Mouse (Mus musculus) C2C12 (cell line): ENCODE data around the gene Castor1. TPM values are rescaled to one million over a fixed set of nuclear protein-coding genes. Genes with fewer than 3 reads are reported as not detected.
A peak's percentile ranks its signal among the peaks of the same experiment; 100 is the strongest.

Source experiments
- H3K27me3 ChIP-seq: one replicate; pipeline ENCODE4 v1.6.1; 2011; ENCODE audit not compliant: control insufficient read depth, insufficient read depth, insufficient read length
- H3K36me3 ChIP-seq: one replicate; pipeline ENCODE4 v1.6.1; 2011; ENCODE audit not compliant: control insufficient read depth, insufficient read depth
- H3K4me3 ChIP-seq: one replicate; pipeline ENCODE4 v1.5.1; 2011; ENCODE audit warnings: mild to moderate bottlenecking, control low read depth; ENCODE audit not compliant: poor library complexity, insufficient read depth, severe bottlenecking
- H3K79me2 ChIP-seq: one replicate; pipeline ENCODE4 v1.6.1; 2011; ENCODE audit not compliant: control insufficient read depth, insufficient read depth
- H3K79me3 ChIP-seq: one replicate; pipeline ENCODE4 v1.6.1; 2011; ENCODE audit warnings: low read depth, control low read depth
- H3ac ChIP-seq: one replicate; pipeline ENCODE3; 2011; ENCODE audit warnings: low read depth; ENCODE audit not compliant: control insufficient read depth, insufficient read length
- CEBPB ChIP-seq: IDR thresholded peaks from one replicate; pipeline ENCODE4 v1.6.1; 2011; ENCODE audit warnings: low read depth, mild to moderate bottlenecking, control low read depth, moderate library complexity
- CTCF ChIP-seq: IDR thresholded peaks from one replicate; pipeline ENCODE4 v1.5.1; 2011; ENCODE audit not compliant: control insufficient read depth, insufficient read depth, insufficient read length
- FOSL1 ChIP-seq: IDR thresholded peaks from one replicate; pipeline ENCODE4 v1.8.0; 2011; ENCODE audit warnings: mild to moderate bottlenecking, low read length; ENCODE audit not compliant: poor library complexity, insufficient read depth, severe bottlenecking
- MAX ChIP-seq: IDR thresholded peaks from one replicate; pipeline ENCODE4 v1.6.1; 2011; ENCODE audit warnings: mild to moderate bottlenecking, control low read depth
- MYOD1 ChIP-seq: IDR thresholded peaks from one replicate; pipeline ENCODE4 v1.6.1; 2011; ENCODE audit warnings: low read depth; ENCODE audit not compliant: control insufficient read depth, insufficient read length
- MYOG ChIP-seq: IDR thresholded peaks from one replicate; pipeline ENCODE4 v1.6.1; 2011; ENCODE audit not compliant: control insufficient read depth, insufficient read length; ENCODE audit errors: extremely low read depth
- USF1 ChIP-seq: IDR thresholded peaks from one replicate; pipeline ENCODE4 v1.6.1; 2011; ENCODE audit warnings: low read depth, mild to moderate bottlenecking, control low read depth, moderate library complexity
- polyA plus RNA-seq: library from polyadenylated mRNA; unstranded; fragments of >200 nt; fragmentation: generic; extraction: Trizol; gene quantifications from one replicate; pipeline ENCODE4 v1.2.1, GENCODE M21; 2012; ENCODE audit warnings: missing spikeins

Castor1 gene
- polyA plus RNA-seq, 1 experiment: 1.5 TPM

DNA sequence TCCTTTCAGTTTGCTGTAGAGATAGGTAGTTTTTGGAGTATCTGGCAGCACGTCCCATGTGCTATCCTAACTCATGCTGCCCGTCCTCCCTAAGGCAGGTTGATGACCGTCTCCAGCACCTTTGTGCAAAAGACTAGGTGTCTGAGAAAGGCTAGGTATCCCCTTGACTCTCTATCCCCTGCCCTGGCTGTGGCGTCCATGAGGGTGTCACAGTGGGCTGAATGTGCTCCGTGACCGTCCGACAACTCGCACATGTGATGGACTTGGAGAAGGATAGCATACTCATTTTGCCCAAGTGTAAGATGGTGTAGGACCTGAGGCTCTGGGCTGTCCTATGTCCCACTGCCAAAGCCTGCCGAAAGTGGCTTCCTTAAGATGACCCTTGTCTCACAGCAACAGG is 10.4 kb upstream of the Castor1 start:
- TF ChIP-seq MYOD1 (no peak), FOSL1 (no peak), MAX (no peak), CEBPB (no peak), USF1 (no peak), MYOG (no peak), CTCF (no peak)
- Histone ChIP-seq H3K4me3 (no peak overlapping the region), H3ac (no peak overlapping the region), H3K27me3 (no peaks in the 10 kb centered on the region), H3K79me3 (no peaks in the 10 kb centered on the region), H3K79me2 (peaks cover 7% of the 10 kb centered on the region), H3K36me3 (peaks cover 39% of the 10 kb centered on the region)

DNA sequence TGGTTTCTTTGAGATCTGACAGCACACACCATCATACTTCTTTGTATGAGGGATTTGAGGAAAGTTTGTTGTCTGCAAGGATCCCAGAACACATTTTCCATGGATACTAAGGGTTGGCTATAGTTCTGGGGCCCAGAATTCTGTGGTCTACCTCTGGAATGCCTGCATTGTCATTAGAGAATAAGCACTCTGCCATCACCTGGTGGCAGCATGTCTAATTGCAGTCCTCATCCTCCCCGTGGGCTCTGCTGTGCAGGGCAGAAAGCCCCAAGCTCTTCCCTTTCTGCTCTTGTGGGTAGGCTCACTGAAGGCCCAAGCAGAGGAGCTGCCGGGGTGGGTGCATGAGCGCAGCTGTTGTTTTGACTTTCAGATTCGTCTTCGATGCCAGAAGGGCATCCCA is 8.5 kb upstream of the Castor1 start:
- Histone ChIP-seq H3ac (no peak overlapping the region), H3K79me3 (no peaks in the 10 kb centered on the region), H3K27me3 (no peaks in the 10 kb centered on the region), H3K79me2 (no peaks in the 10 kb centered on the region), H3K4me3 (no peak overlapping the region), H3K36me3 (peaks cover 53% of the 10 kb centered on the region)
- TF ChIP-seq MYOG (no peak), MAX (no peak), FOSL1 (no peak), MYOD1 (no peak), CTCF (peak; percentile 26), CEBPB (no peak), USF1 (no peak)

DNA sequence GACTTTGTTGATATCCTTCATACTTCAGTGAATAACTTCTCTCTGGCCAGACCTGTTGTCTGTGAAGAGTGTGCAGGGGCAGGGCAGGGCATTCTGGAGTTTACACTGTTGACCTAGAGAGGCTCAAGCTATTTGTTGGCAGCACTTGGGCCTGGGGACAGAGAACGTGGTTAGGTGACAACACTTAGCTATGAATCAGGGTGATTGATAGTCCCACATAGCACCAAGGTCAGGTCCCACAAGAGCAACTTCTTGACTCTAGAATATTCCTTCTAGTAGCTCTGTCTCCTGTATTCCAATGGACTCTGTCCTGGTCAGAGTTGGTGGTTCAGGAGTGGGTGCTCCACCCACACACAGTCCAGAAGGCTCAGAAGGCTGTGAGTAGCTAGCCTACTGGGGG is 7.2 kb upstream of the Castor1 start:
- H3K4me3 ChIP-seq: no peak overlapping the region
- H3K36me3 ChIP-seq: peaks cover 57% of the 10 kb centered on the region
- TF ChIP-seq MAX (no peak), USF1 (no peak), CEBPB (no peak), CTCF (no peak), FOSL1 (no peak), MYOD1 (no peak)
- no peaks in the 10 kb centered on the region for H3K27me3 ChIP-seq
- H3K79me2 ChIP-seq: no peaks in the 10 kb centered on the region
- no peaks in the 10 kb centered on the region for H3K79me3 ChIP-seq
- no peak overlapping the region for H3ac ChIP-seq

DNA sequence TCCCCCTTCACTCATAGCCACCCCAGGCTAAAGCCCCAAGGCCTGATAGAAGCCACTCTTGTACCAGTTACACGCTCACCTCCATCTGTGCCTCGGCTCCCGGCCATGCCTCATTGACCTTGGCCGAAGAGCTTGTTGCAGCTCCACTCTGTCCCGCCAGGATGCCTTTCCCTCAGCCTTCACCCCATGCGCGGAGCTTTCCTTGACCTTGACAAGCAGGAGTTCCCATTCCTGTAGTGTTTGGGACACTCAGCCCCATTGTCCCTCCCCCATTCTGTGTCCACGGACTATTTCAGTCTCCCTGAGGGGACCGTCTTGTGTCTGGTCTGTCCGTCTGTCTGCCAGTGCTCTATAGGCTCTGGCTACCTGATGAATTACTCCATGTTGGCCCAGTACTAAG is 4.9 kb upstream of the Castor1 start:
- H3ac ChIP-seq: no peak overlapping the region
- TF ChIP-seq USF1 (no peak), CTCF (no peak), FOSL1 (no peak), MAX (no peak), CEBPB (no peak), MYOD1 (no peak), MYOG (no peak)
- no peaks in the 10 kb centered on the region for H3K27me3 ChIP-seq
- H3K36me3 ChIP-seq: peaks cover 40% of the 10 kb centered on the region
- no peak overlapping the region for H3K4me3 ChIP-seq
- H3K79me2 ChIP-seq: no peaks in the 10 kb centered on the region
- no peaks in the 10 kb centered on the region for H3K79me3 ChIP-seq

DNA sequence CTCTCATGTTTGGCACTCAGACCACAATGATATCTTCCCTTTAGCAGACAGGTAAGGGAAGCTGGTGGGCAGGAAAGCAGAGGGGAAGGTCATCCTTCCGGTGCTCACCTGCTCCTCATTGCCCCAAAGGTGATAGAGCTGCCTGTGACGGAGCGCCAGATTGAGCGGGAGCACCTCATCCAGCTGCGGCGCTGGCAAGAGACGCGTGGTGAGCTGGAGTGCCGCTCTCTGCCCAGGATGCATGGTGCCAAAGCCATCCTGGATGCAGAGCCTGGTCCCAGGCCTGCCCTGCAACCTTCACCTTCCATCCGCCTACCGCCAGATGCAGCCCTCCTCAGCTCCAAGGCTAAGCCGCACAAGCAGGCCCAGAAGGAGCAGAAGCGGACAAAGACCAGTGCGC is 3.5 kb upstream of the Castor1 start:
- Histone ChIP-seq H3ac (no peak overlapping the region), H3K36me3 (peaks cover 31% of the 10 kb centered on the region), H3K27me3 (no peaks in the 10 kb centered on the region), H3K79me2 (no peaks in the 10 kb centered on the region), H3K79me3 (no peaks in the 10 kb centered on the region), H3K4me3 (no peak overlapping the region)
- TF ChIP-seq MYOG: no peak
- TF ChIP-seq USF1: no peak
- no peak for TF ChIP-seq FOSL1
- no peak for TF ChIP-seq MAX
- no peak for TF ChIP-seq MYOD1
- TF ChIP-seq CTCF: no peak
- no peak for TF ChIP-seq CEBPB

DNA sequence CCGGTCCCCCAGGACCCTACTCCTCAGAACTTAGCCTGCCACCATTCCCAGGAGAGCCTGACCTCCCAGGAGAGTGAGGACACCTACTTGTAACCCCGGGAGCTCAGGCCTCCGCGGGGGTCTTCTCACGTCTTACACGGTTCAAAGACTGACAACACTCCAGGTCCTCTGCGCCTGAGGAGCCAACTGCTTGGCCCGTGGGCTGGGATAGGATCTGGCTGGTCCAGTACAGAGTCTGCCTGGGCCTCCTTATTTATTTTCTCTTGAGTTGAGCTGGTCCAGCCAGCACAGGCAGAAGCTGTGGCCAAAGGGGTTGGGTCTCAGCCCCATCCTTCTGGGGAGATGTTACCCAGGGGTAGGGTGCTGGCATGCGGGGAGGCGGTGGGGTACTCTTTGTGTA is 3.0 kb upstream of the Castor1 start:
- Histone ChIP-seq H3ac (no peak overlapping the region), H3K27me3 (no peaks in the 10 kb centered on the region), H3K36me3 (peaks cover 31% of the 10 kb centered on the region), H3K79me3 (no peaks in the 10 kb centered on the region), H3K79me2 (no peaks in the 10 kb centered on the region), H3K4me3 (no peak overlapping the region)
- TF ChIP-seq MAX: no peak
- no peak for TF ChIP-seq MYOG
- TF ChIP-seq USF1: no peak
- TF ChIP-seq MYOD1: no peak
- TF ChIP-seq CTCF: no peak
- no peak for TF ChIP-seq FOSL1
- TF ChIP-seq CEBPB: no peak
